Mouse (Mus musculus): ENCODE measurements around the gene Hoxa9. TPM values are rescaled to one million over a fixed set of nuclear protein-coding genes. Genes with fewer than 3 reads are reported as not detected.

Hoxa9 gene
- not detected in 2 replicates for polyA plus RNA-seq (2012; ENCODE audit: insufficient read depth, insufficient read length, low replicate concordance, missing spikeins)

GRCm38 (mm10) chr6:52230516-52231165, at the start of gene Hoxa9:
Hoxa9 (minus strand) TSS chr6:52231089.
- Histone ChIP-seq H3K4me1 (ENCODE audit: control insufficient read depth, insufficient read depth, low read length) (no peaks in the 10 kb centered on the region), H3K27ac (ENCODE audit: insufficient read depth, low read depth, low read length) (no peak within 1 kb of the TSS), H3K4me3 (ENCODE audit: insufficient read depth, low read depth, low read length) (no peak within 1 kb of the TSS)
- TF ChIP-seq CTCF (IDR thresholded peaks at IDR 0.05; ENCODE audit: insufficient read depth, low read depth, low read length): no peak
- TF ChIP-seq POLR2A (IDR thresholded peaks at IDR 0.05; ENCODE audit: insufficient read depth, low read depth, low read length): no peak
- WGBS: 2% methylated on average over 25 of the region's 36 CpGs

GRCm38 (mm10) chr6:52276920-52277319, 46.0 kb upstream of the Hoxa9 start:
- H3K4me3 ChIP-seq (ENCODE audit: insufficient read depth, low read depth, low read length): no peak overlapping the region
- 10% methylated on average over 5 of the region's 5 CpGs for WGBS
- no peaks in the 10 kb centered on the region for H3K4me1 ChIP-seq (ENCODE audit: control insufficient read depth, insufficient read depth, low read length)
- no peak overlapping the region for H3K27ac ChIP-seq (ENCODE audit: insufficient read depth, low read depth, low read length)
- TF ChIP-seq POLR2A (IDR thresholded peaks at IDR 0.05; ENCODE audit: insufficient read depth, low read depth, low read length) (no peak), CTCF (IDR thresholded peaks at IDR 0.05; ENCODE audit: insufficient read depth, low read depth, low read length) (no peak)

- Histone ChIP-seq H3K4me1 (ENCODE audit: control insufficient read depth, insufficient read depth, low read length) (no peaks in the 10 kb centered on the region), H3K27ac (ENCODE audit: insufficient read depth, low read depth, low read length) (no peak overlapping the region), H3K4me3 (ENCODE audit: insufficient read depth, low read depth, low read length) (no peak overlapping the region)
- 3% methylated on average over 6 of the region's 6 CpGs for WGBS
- TF ChIP-seq POLR2A (IDR thresholded peaks at IDR 0.05; ENCODE audit: insufficient read depth, low read depth, low read length) (no peak), CTCF (IDR thresholded peaks at IDR 0.05; ENCODE audit: insufficient read depth, low read depth, low read length) (no peak)
These were observed 45.5 kb upstream of the Hoxa9 start for GRCm38 (mm10) chr6:52276382-52276781.

GRCm38 (mm10) chr6:52275563-52276280, 44.8 kb upstream of the Hoxa9 start:
- TF ChIP-seq POLR2A (IDR thresholded peaks at IDR 0.05; ENCODE audit: insufficient read depth, low read depth, low read length) (no peak), CTCF (IDR thresholded peaks at IDR 0.05; ENCODE audit: insufficient read depth, low read depth, low read length) (no peak)

GRCm38 (mm10) chr6:52274576-52274975, 43.7 kb upstream of the Hoxa9 start:
- no peak for TF ChIP-seq POLR2A (IDR thresholded peaks at IDR 0.05; ENCODE audit: insufficient read depth, low read depth, low read length)
- TF ChIP-seq CTCF (IDR thresholded peaks at IDR 0.05; ENCODE audit: insufficient read depth, low read depth, low read length): no peak
- Histone ChIP-seq H3K4me3 (ENCODE audit: insufficient read depth, low read depth, low read length) (no peak overlapping the region), H3K4me1 (ENCODE audit: control insufficient read depth, insufficient read depth, low read length) (no peaks in the 10 kb centered on the region), H3K27ac (ENCODE audit: insufficient read depth, low read depth, low read length) (no peak overlapping the region)
- 7% methylated on average over 11 of the region's 11 CpGs for WGBS

More at GRCm38 (mm10) chr6:52275563-52276280, 44.8 kb upstream of the Hoxa9 start:
- no peak overlapping the region for H3K4me3 ChIP-seq (ENCODE audit: insufficient read depth, low read depth, low read length)
- no peaks in the 10 kb centered on the region for H3K4me1 ChIP-seq (ENCODE audit: control insufficient read depth, insufficient read depth, low read length)
- 9% methylated on average over 8 of the region's 8 CpGs for WGBS
- H3K27ac ChIP-seq (ENCODE audit: insufficient read depth, low read depth, low read length): no peak overlapping the region

GRCm38 (mm10) chr6:52273656-52274280, 42.9 kb upstream of the Hoxa9 start:
- Histone ChIP-seq H3K27ac (ENCODE audit: insufficient read depth, low read depth, low read length) (no peak overlapping the region), H3K4me3 (ENCODE audit: insufficient read depth, low read depth, low read length) (no peak overlapping the region), H3K4me1 (ENCODE audit: control insufficient read depth, insufficient read depth, low read length) (no peaks in the 10 kb centered on the region)
- WGBS: 6% methylated on average over 22 of the region's 22 CpGs
- TF ChIP-seq CTCF (IDR thresholded peaks at IDR 0.05; ENCODE audit: insufficient read depth, low read depth, low read length) (no peak), POLR2A (IDR thresholded peaks at IDR 0.05; ENCODE audit: insufficient read depth, low read depth, low read length) (no peak)

GRCm38 (mm10) chr6:52272766-52273655, 42.1 kb upstream of the Hoxa9 start:
- no peak overlapping the region for H3K27ac ChIP-seq (ENCODE audit: insufficient read depth, low read depth, low read length)
- TF ChIP-seq POLR2A (IDR thresholded peaks at IDR 0.05; ENCODE audit: insufficient read depth, low read depth, low read length) (no peak), CTCF (IDR thresholded peaks at IDR 0.05; ENCODE audit: insufficient read depth, low read depth, low read length) (no peak)
- no peaks in the 10 kb centered on the region for H3K4me1 ChIP-seq (ENCODE audit: control insufficient read depth, insufficient read depth, low read length)
- H3K4me3 ChIP-seq (ENCODE audit: insufficient read depth, low read depth, low read length): no peak overlapping the region
- WGBS: 17% methylated on average over 22 of the region's 22 CpGs

All from olfactory bulb, adult 2 months (tissue).